Mouse (Mus musculus): ENCODE measurements around the gene Wdr77. TPM values are rescaled to one million over a fixed set of nuclear protein-coding genes. Genes with fewer than 3 reads are reported as not detected.
A peak's percentile ranks its signal among the peaks of the same experiment; 100 is the strongest.
"Not testable (repeated sequence)": the region's sequence is repeated elsewhere in the genome, so short reads cannot be mapped to it uniquely, and the experiment has no call there.

Gene Wdr77
- polyA plus RNA-seq, 1 experiment = not detected

DNA sequence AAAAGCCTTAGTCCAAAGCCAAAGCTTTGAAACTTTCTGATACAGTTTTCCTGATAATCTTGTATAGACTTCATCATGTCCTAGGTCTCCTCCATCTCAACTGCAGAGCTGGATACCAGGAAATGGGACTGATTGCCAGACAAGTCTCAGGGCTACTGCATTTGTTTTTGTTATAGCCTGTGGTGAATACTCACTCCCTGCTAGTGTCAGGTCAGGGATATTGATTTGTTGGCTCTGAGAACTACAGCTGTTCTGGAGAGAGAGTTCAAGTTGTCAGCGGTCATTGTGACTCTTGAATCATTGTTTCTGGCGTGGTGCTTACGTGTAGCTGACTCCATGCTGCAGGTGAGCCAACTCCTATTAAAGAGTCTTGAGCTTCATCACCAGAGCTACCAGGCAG, 14.2 kb downstream of the Wdr77 start, which contains the start of gene Ovgp1:
Gene Ovgp1, plus strand, starts transcription at position 301 of the 400 bp plus-strand sequence.
- TF ChIP-seq CTCF (IDR thresholded peaks at IDR 0.05; ENCODE audit: insufficient read depth, low read depth, low read length) (no peak), POLR2A (IDR thresholded peaks at IDR 0.05; ENCODE audit: insufficient read depth, low read depth, low read length) (no peak)
- Histone ChIP-seq H3K4me3 (ENCODE audit: insufficient read depth, low read depth, low read length) (no peak within 1 kb of the TSS), H3K4me1 (ENCODE audit: control insufficient read depth, insufficient read depth, low read length) (no peaks in the 10 kb centered on the region), H3K27ac (ENCODE audit: insufficient read depth, low read depth, low read length) (no peak within 1 kb of the TSS)
- 87% methylated on average over 3 of the region's 3 CpGs for WGBS

DNA sequence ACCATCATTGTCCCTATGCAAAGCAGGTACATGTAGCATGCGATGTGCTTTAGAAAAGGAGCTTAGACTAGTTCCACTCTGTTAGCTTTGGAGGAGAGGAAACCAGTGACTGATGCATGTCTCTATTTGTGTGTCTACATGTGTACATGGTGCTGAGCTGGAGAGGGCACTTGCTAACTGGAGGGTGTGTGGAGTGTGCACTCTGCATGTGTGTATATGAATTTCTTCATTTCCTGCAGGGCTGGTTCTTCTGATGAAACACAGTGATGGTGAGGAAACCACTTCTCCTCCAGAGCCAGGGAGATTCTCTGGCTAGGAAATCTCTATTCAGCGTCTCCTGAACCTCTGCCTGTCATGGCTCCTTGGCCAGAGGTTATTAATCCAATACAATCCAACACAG, 15.0 kb downstream of the Wdr77 start:
- TF ChIP-seq POLR2A (IDR thresholded peaks at IDR 0.05; ENCODE audit: insufficient read depth, low read depth, low read length) = no peak
- no peak for TF ChIP-seq CTCF (IDR thresholded peaks at IDR 0.05; ENCODE audit: insufficient read depth, low read depth, low read length)
- Histone ChIP-seq H3K4me3 (ENCODE audit: insufficient read depth, low read depth, low read length) (no peak overlapping the region), H3K27ac (ENCODE audit: insufficient read depth, low read depth, low read length) (no peak overlapping the region), H3K4me1 (ENCODE audit: control insufficient read depth, insufficient read depth, low read length) (no peaks in the 10 kb centered on the region)
- WGBS = 94% methylated on average over 2 of the region's 2 CpGs

- not testable (repeated sequence) for H3K27ac ChIP-seq (ENCODE audit: insufficient read depth, low read depth, low read length); H3K4me1 ChIP-seq (ENCODE audit: control insufficient read depth, insufficient read depth, low read length); H3K4me3 ChIP-seq (ENCODE audit: insufficient read depth, low read depth, low read length)
- WGBS = 60% methylated on average over 5 of the region's 5 CpGs
Observed at GRCm38 (mm10) chr3:105989611-105990010, 30.4 kb downstream of the Wdr77 start.

GRCm38 (mm10) chr3:105991653-105992283, 32.6 kb downstream of the Wdr77 start:
- Histone ChIP-seq H3K27ac (ENCODE audit: insufficient read depth, low read depth, low read length) (no peak overlapping the region), H3K4me1 (ENCODE audit: control insufficient read depth, insufficient read depth, low read length) (no peaks in the 10 kb centered on the region), H3K4me3 (ENCODE audit: insufficient read depth, low read depth, low read length) (no peak overlapping the region)
- TF ChIP-seq CTCF (IDR thresholded peaks at IDR 0.05; ENCODE audit: insufficient read depth, low read depth, low read length) (no peak), POLR2A (IDR thresholded peaks at IDR 0.05; ENCODE audit: insufficient read depth, low read depth, low read length) (no peak)
- 23% methylated on average over 4 of the region's 4 CpGs for WGBS

- H3K4me1 ChIP-seq (ENCODE audit: control insufficient read depth, insufficient read depth, low read length) = no peaks in the 10 kb centered on the region
- 73% methylated on average over 2 of the region's 2 CpGs for WGBS
- no peak overlapping the region for H3K27ac ChIP-seq (ENCODE audit: insufficient read depth, low read depth, low read length)
- no peak overlapping the region for H3K4me3 ChIP-seq (ENCODE audit: insufficient read depth, low read depth, low read length)
- TF ChIP-seq CTCF (IDR thresholded peaks at IDR 0.05; ENCODE audit: insufficient read depth, low read depth, low read length) (no peak), POLR2A (IDR thresholded peaks at IDR 0.05; ENCODE audit: insufficient read depth, low read depth, low read length) (no peak)
Observed at GRCm38 (mm10) chr3:105994730-105995129, 35.6 kb downstream of the Wdr77 start.

DNA sequence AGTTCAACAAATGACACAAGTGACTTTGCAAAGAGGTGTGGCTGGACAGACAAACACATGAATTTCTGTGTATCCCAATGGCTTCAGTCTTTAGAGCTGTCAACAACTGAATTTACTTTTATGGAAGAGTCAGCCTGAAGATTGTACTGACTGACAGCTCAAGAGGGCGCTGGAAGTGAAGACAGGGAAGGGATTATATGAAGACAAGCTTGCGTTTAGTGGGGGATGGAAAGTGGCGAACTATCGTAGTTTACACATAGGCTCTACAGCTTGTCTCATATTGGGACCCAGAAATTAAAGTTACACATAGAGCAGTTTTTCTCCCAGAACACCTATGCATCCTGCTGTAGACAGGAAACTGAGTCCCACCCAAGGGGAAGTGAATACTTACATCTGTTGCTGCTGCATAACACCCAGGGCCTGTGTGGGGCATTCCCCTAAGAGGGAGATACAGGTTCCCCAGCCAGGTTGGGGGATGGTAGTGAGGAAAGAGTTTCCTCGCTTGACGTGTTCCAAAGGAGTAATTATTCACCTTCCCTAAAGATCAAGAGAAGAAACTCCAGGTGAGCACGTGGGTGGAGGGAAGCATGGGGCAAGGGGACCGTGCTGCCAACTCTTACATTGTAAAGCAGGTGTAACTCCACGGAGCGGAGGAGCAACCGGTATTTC, 41.7 kb downstream of the Wdr77 start:
- H3K4me1 ChIP-seq (ENCODE audit: control insufficient read depth, insufficient read depth, low read length) = peaks cover 4% of the 10 kb centered on the region
- H3K4me3 ChIP-seq (ENCODE audit: insufficient read depth, low read depth, low read length) = peak overlapping the region; percentile 18; the same call in 1 of the 2 replicates
- 23% methylated on average over 11 of the region's 11 CpGs for WGBS
- TF ChIP-seq POLR2A (IDR thresholded peaks at IDR 0.05; ENCODE audit: insufficient read depth, low read depth, low read length) (no peak), CTCF (IDR thresholded peaks at IDR 0.05; ENCODE audit: insufficient read depth, low read depth, low read length) (no peak)
- no peak overlapping the region for H3K27ac ChIP-seq (ENCODE audit: insufficient read depth, low read depth, low read length)

- Histone ChIP-seq H3K4me1 (ENCODE audit: control insufficient read depth, insufficient read depth, low read length) (peaks cover 4% of the 10 kb centered on the region), H3K4me3 (ENCODE audit: insufficient read depth, low read depth, low read length) (peak overlapping the region; percentile 18; the same call in 1 of the 2 replicates), H3K27ac (ENCODE audit: insufficient read depth, low read depth, low read length) (no peak overlapping the region)
- TF ChIP-seq POLR2A (IDR thresholded peaks at IDR 0.05; ENCODE audit: insufficient read depth, low read depth, low read length) = no peak
- TF ChIP-seq CTCF (IDR thresholded peaks at IDR 0.05; ENCODE audit: insufficient read depth, low read depth, low read length) = no peak
- WGBS = 12% methylated on average over 17 of the region's 17 CpGs
Observed at GRCm38 (mm10) chr3:106001416-106002370, 42.5 kb downstream of the Wdr77 start.

- 71% methylated on average over 10 of the region's 10 CpGs for WGBS
- H3K27ac ChIP-seq (ENCODE audit: insufficient read depth, low read depth, low read length); H3K4me3 ChIP-seq (ENCODE audit: insufficient read depth, low read depth, low read length); H3K4me1 ChIP-seq (ENCODE audit: control insufficient read depth, insufficient read depth, low read length): not testable (repeated sequence)
Observed at GRCm38 (mm10) chr3:106003360-106003759, 44.2 kb downstream of the Wdr77 start.

DNA sequence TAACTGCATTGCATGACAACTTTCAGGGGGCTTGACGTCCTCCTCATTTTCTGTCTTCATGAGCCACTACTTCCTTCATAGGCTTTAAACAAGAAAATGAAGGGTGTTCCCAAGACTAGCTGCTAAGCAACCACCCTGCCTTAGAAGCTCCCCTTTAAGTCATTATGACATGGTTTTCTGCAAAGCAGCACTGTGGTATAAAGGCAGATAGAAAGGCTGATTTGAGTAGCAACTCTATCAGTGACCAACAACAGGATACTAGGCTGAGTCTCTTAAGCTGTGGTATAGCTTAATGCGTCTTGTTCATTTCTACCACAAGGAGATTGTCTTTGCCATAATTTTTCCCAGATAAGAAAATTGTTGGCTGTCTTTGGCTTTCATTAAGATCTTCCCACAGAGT, 55.4 kb downstream of the Wdr77 start, which contains the start of gene Pifo:
Gene Pifo, minus strand, starts transcription at position 101 of the 400 bp plus-strand sequence.
- 80% methylated on average over 2 of the region's 2 CpGs for WGBS
- no peaks in the 10 kb centered on the region for H3K4me1 ChIP-seq (ENCODE audit: control insufficient read depth, insufficient read depth, low read length)
- H3K4me3 ChIP-seq (ENCODE audit: insufficient read depth, low read depth, low read length) = no peak within 1 kb of the TSS
- no peak within 1 kb of the TSS for H3K27ac ChIP-seq (ENCODE audit: insufficient read depth, low read depth, low read length)
- no peak for TF ChIP-seq POLR2A (IDR thresholded peaks at IDR 0.05; ENCODE audit: insufficient read depth, low read depth, low read length)
- no peak for TF ChIP-seq CTCF (IDR thresholded peaks at IDR 0.05; ENCODE audit: insufficient read depth, low read depth, low read length)

Other genes with a start within 250 kb of the Wdr77 start
- not detected in 2 replicates for gene Rap1a, start 158.0 kb upstream of the Wdr77 start, polyA plus RNA-seq (2012; ENCODE audit: insufficient read depth, insufficient read length, low replicate concordance, missing spikeins)
- gene Adora3, start 88.5 kb upstream of the Wdr77 start, polyA plus RNA-seq (2012; ENCODE audit: insufficient read depth, insufficient read length, low replicate concordance, missing spikeins) = not detected in 2 replicates
- gene Tmigd3, start 88.5 kb upstream of the Wdr77 start, polyA plus RNA-seq (2012; ENCODE audit: insufficient read depth, insufficient read length, low replicate concordance, missing spikeins) = not detected in 2 replicates
- not detected in 2 replicates for gene I830077J02Rik, start 26.7 kb upstream of the Wdr77 start, polyA plus RNA-seq (2012; ENCODE audit: insufficient read depth, insufficient read length, low replicate concordance, missing spikeins)
- gene Atp5f1, start 730 bp downstream of the Wdr77 start, polyA plus RNA-seq (2012; ENCODE audit: insufficient read depth, insufficient read length, low replicate concordance, missing spikeins) = 1,422 TPM in 1 of 2 replicates, not detected in the other
- gene Ovgp1, start 14.3 kb downstream of the Wdr77 start, polyA plus RNA-seq (2012; ENCODE audit: insufficient read depth, insufficient read length, low replicate concordance, missing spikeins) = not detected in 2 replicates
- gene Pifo, start 55.3 kb downstream of the Wdr77 start, polyA plus RNA-seq (2012; ENCODE audit: insufficient read depth, insufficient read length, low replicate concordance, missing spikeins) = not detected in 2 replicates
- not detected in 2 replicates for gene Chil5, start 73.4 kb downstream of the Wdr77 start, polyA plus RNA-seq (2012; ENCODE audit: insufficient read depth, insufficient read length, low replicate concordance, missing spikeins)
- not detected in 2 replicates for gene Chia1, start 153.9 kb downstream of the Wdr77 start, polyA plus RNA-seq (2012; ENCODE audit: insufficient read depth, insufficient read length, low replicate concordance, missing spikeins)
- not detected in 2 replicates for gene Chil3, start 208.2 kb downstream of the Wdr77 start, polyA plus RNA-seq (2012; ENCODE audit: insufficient read depth, insufficient read length, low replicate concordance, missing spikeins)